Mouse (Mus musculus) CH12.LX (cell line): ENCODE results near the gene Igfbp3. TPM values are rescaled to one million over a fixed set of nuclear protein-coding genes. Genes with fewer than 3 reads are reported as not detected.
A peak's percentile ranks its signal among the peaks of the same experiment; 100 is the strongest.

Source experiments
- DNase-seq: peaks from one replicate; pipeline ENCODE4 v3.0.0-alpha.2; 2013; ENCODE audit errors: extremely low read depth
- H3K27ac ChIP-seq: 2 replicates; pipeline ENCODE4 v1.5.1; 2012; ENCODE audit warnings: low read depth, mild to moderate bottlenecking, control low read depth, moderate library complexity; ENCODE audit not compliant: insufficient read depth
- H3K27me3 ChIP-seq: replicated peaks from 2 replicates; pipeline ENCODE3; 2012; ENCODE audit warnings: inconsistent platforms
- H3K36me3 ChIP-seq, 2 experiments: replicated peaks in 1 of 2; 2 replicates each; pipeline versions ENCODE3 to v1.6.1; 2012; ENCODE audit warnings: inconsistent platforms in 1 of 2, low read length in 1 of 2, mild to moderate bottlenecking in 1 of 2, mixed read lengths in 1 of 2, moderate library complexity in 1 of 2; ENCODE audit not compliant: control insufficient read depth in 1 of 2, insufficient read depth in 1 of 2
- H3K4me1 ChIP-seq, 2 experiments: 2 replicates each; pipeline ENCODE4 v1.6.1; 2012; ENCODE audit warnings: inconsistent platforms in 1 of 2, moderate library complexity in 1 of 2; ENCODE audit not compliant: insufficient read depth in 2 of 2, control insufficient read depth in 1 of 2
- H3K4me2 ChIP-seq: 2 replicates; pipeline ENCODE4 v1.6.1; 2012; ENCODE audit warnings: low read depth, mild to moderate bottlenecking, control low read depth; ENCODE audit not compliant: poor library complexity, insufficient read depth, severe bottlenecking
- H3K4me3 ChIP-seq, 3 experiments: fragments of 150-350 bp in 1 of 3; sonication (generic) in 1 of 3; replicated peaks in 1 of 3; 2 replicates each; pipeline versions ENCODE3 to v1.5.1; 2011 to 2012; ENCODE audit warnings: low read depth in 2 of 3, low read length in 2 of 3, mild to moderate bottlenecking in 2 of 3, moderate library complexity in 2 of 3, control low read depth in 1 of 3, improper control_type of control experiment in 1 of 3, inconsistent platforms in 1 of 3, mixed read lengths in 1 of 3; ENCODE audit not compliant: poor library complexity in 1 of 3
- H3K79me2 ChIP-seq: replicated peaks from 2 replicates; pipeline ENCODE4 v1.6.1; 2012; ENCODE audit warnings: mild to moderate bottlenecking, moderate library complexity; ENCODE audit not compliant: control insufficient read depth, poor library complexity, insufficient read depth, severe bottlenecking; ENCODE audit errors: extremely low read depth
- H3K9ac ChIP-seq: 2 replicates; pipeline ENCODE4 v1.6.1; 2012; ENCODE audit warnings: low read depth, mild to moderate bottlenecking, control low read depth, moderate library complexity; ENCODE audit not compliant: insufficient read depth
- H3K9me3 ChIP-seq: replicated peaks from 2 replicates; pipeline ENCODE3; 2012; ENCODE audit warnings: low read length, inconsistent platforms, mixed read lengths
- BHLHE40 ChIP-seq: IDR thresholded peaks from 2 replicates; pipeline ENCODE4 v1.6.1; 2011; ENCODE audit warnings: mild to moderate bottlenecking, low read depth, low read length, improper control_type of control experiment
- CHD1 ChIP-seq: IDR thresholded peaks from 2 replicates; pipeline ENCODE4 v1.6.1; 2012; ENCODE audit warnings: low read depth, low read length, improper control_type of control experiment, inconsistent platforms
- CTCF ChIP-seq, 2 experiments: IDR thresholded peaks in 1 of 2; conservative IDR thresholded peaks in 1 of 2; 2 replicates each; pipeline ENCODE4 v1.5.1; 2011 to 2012; ENCODE audit warnings: low read depth in 2 of 2, low read length in 2 of 2, improper control_type of control experiment in 1 of 2, inconsistent platforms in 1 of 2, mild to moderate bottlenecking in 1 of 2, moderate library complexity in 1 of 2
- E2F4 ChIP-seq: IDR thresholded peaks from 2 replicates; pipeline ENCODE4 v1.6.1; 2011; ENCODE audit warnings: low read depth, low read length, improper control_type of control experiment; ENCODE audit not compliant: insufficient replicate concordance
- ELF1 ChIP-seq: IDR thresholded peaks from 2 replicates; pipeline ENCODE4 v1.6.1; 2014; ENCODE audit warnings: low read depth, mild to moderate bottlenecking, inconsistent platforms, low read length, improper control_type of control experiment
- GABPA ChIP-seq: IDR thresholded peaks from 2 replicates; pipeline ENCODE4 v1.6.1; 2012; ENCODE audit warnings: low read depth, low read length, improper control_type of control experiment, inconsistent platforms; ENCODE audit not compliant: insufficient replicate concordance
- HCFC1 ChIP-seq: IDR thresholded peaks from 2 replicates; pipeline ENCODE4 v1.6.1; 2012; ENCODE audit warnings: low read depth, mild to moderate bottlenecking, inconsistent platforms, low read length, improper control_type of control experiment
- IRF4 ChIP-seq: IDR thresholded peaks from 2 replicates; pipeline ENCODE4 v1.6.1; 2014; ENCODE audit warnings: low read depth, mild to moderate bottlenecking, inconsistent platforms, low read length, improper control_type of control experiment
- JUN ChIP-seq: IDR thresholded peaks from 2 replicates; pipeline ENCODE4 v1.6.1; 2011; ENCODE audit warnings: low read depth, mild to moderate bottlenecking, low read length, improper control_type of control experiment, moderate library complexity; ENCODE audit not compliant: insufficient read depth
- KAT2A ChIP-seq: IDR thresholded peaks from 2 replicates; pipeline ENCODE4 v1.6.1; 2012; ENCODE audit warnings: low read length, improper control_type of control experiment, inconsistent platforms; ENCODE audit not compliant: insufficient replicate concordance
- MAFK ChIP-seq: IDR thresholded peaks from 2 replicates; pipeline ENCODE4 v1.6.1; 2011; ENCODE audit warnings: low read length, improper control_type of control experiment; ENCODE audit not compliant: insufficient replicate concordance
- NELFE ChIP-seq: IDR thresholded peaks from 2 replicates; pipeline ENCODE4 v1.6.1; 2011; ENCODE audit warnings: low read depth, low read length, improper control_type of control experiment
- PAX5 ChIP-seq: IDR thresholded peaks from 2 replicates; pipeline ENCODE4 v1.6.1; 2012; ENCODE audit warnings: low read length, inconsistent platforms, mixed read lengths
- RAD21 ChIP-seq: IDR thresholded peaks from 2 replicates; pipeline ENCODE4 v1.6.1; 2011; ENCODE audit warnings: low read depth, mild to moderate bottlenecking, low read length, improper control_type of control experiment, moderate library complexity
- RCOR1 ChIP-seq: conservative IDR thresholded peaks from 2 replicates; pipeline ENCODE4 v1.6.1; 2012; ENCODE audit warnings: low read depth, mild to moderate bottlenecking, inconsistent platforms, low read length, improper control_type of control experiment
- SMC3 ChIP-seq: IDR thresholded peaks from 2 replicates; pipeline ENCODE4 v1.6.1; 2011; ENCODE audit warnings: low read depth, low read length, improper control_type of control experiment
- TBP ChIP-seq: conservative IDR thresholded peaks from 2 replicates; pipeline ENCODE4 v1.6.1; 2011; ENCODE audit warnings: low read depth, low read length, improper control_type of control experiment
- UBTF ChIP-seq: IDR thresholded peaks from 2 replicates; pipeline ENCODE4 v1.6.1; 2012; ENCODE audit warnings: low read depth, mild to moderate bottlenecking, inconsistent platforms, low read length, improper control_type of control experiment, moderate library complexity
- USF2 ChIP-seq: conservative IDR thresholded peaks from 2 replicates; pipeline ENCODE4 v1.6.1; 2011; ENCODE audit warnings: low read depth, low read length, improper control_type of control experiment
- ZMIZ1 ChIP-seq: IDR thresholded peaks from 2 replicates; pipeline ENCODE4 v1.6.1; 2012; ENCODE audit warnings: low read depth, mild to moderate bottlenecking, inconsistent platforms, low read length, improper control_type of control experiment
- ZNF384 ChIP-seq: IDR thresholded peaks from 2 replicates; pipeline ENCODE4 v1.6.1; 2012; ENCODE audit warnings: low read depth, low read length, improper control_type of control experiment, inconsistent platforms
- dilution Hi-C: fragments of 300-500 bp; cut with MboI; formaldehyde crosslinking; loops from 2 replicates; pipeline ENCODE4 v1.14.3; 2020; ENCODE audit warnings: low sequenced_read_pairs; ENCODE audit not compliant: extremely low pct_unique_long_range_greater_than_20kb, extremely low pct_ligation_motif_present
- in situ Hi-C: fragments of 300-500 bp; cut with MboI; formaldehyde crosslinking; loops from 3 replicates; pipeline ENCODE4 v1.14.3; 2019; ENCODE audit warnings: low sequenced_read_pairs, low pct_ligation_motif_present, low pct_unique_long_range_greater_than_20kb, mixed read lengths
- polyA plus RNA-seq: library from polyadenylated mRNA; unstranded; fragments of >175 nt; gene quantifications from 2 replicates; pipeline ENCODE4 v1.2.1, GENCODE M21; 2012; ENCODE audit warnings: low read depth; ENCODE audit not compliant: insufficient read length
- total RNA-seq, 2 experiments: library from RNA; depleted of rRNA; stranded (reverse); fragments of 300-350 nt in 1 of 2; fragments of >200 nt in 1 of 2; gene quantifications; 2 replicates each; pipeline ENCODE4 v1.2.3; 2012 to 2014

The Igfbp3 gene
- total and polyA plus RNA-seq, 3 experiments: not detected

GRCm38 (mm10) chr11:7164416-7164815, 49.3 kb downstream of the Igfbp3 start:
- TF ChIP-seq ELF1: no peak
- no peak for TF ChIP-seq PAX5
- no peak for TF ChIP-seq E2F4
- no peak for TF ChIP-seq USF2
- TF ChIP-seq NELFE: no peak
- no peak for TF ChIP-seq TBP
- TF ChIP-seq IRF4: no peak
- peaks cover 39% of the 10 kb centered on the region for H3K27me3 ChIP-seq
- no peak overlapping the region for H3K4me3 ChIP-seq
- no peaks in the 10 kb centered on the region for H3K79me2 ChIP-seq
- no peaks in the 10 kb centered on the region for H3K4me1 ChIP-seq
- in situ Hi-C loops: loop anchor here (25.0 kb wide), 1 partner anchor 502 kb away; the partner anchor contains the start of gene Ramp3
- peaks cover 2% of the 10 kb centered on the region for H3K9me3 ChIP-seq
- H3K27ac ChIP-seq: no peak overlapping the region
- H3K9ac ChIP-seq: no peak overlapping the region
- H3K36me3 ChIP-seq: no peaks in the 10 kb centered on the region
- dilution Hi-C loops: no loop called here
- no peak for DNase-seq
- no peak overlapping the region for H3K4me2 ChIP-seq

GRCm38 (mm10) chr11:7161502-7162174, 52.1 kb downstream of the Igfbp3 start:
- Histone ChIP-seq H3K27ac (no peak overlapping the region), H3K79me2 (no peaks in the 10 kb centered on the region), H3K9me3 (no peaks in the 10 kb centered on the region), H3K4me2 (no peak overlapping the region), H3K36me3 (no peaks in the 10 kb centered on the region), H3K9ac (no peak overlapping the region), H3K4me1 (no peaks in the 10 kb centered on the region), H3K27me3 (peaks cover 55% of the 10 kb centered on the region), H3K4me3 (no peak overlapping the region)
- dilution Hi-C loops (no loop called here), in situ Hi-C loops (loop anchor here (25.0 kb wide), 1 partner anchor 499 kb away; the partner anchor contains the start of gene Ramp3)
- DNase-seq: peak; percentile 32
- TF ChIP-seq SMC3 (peak; percentile 53), TBP (no peak), RAD21 (peak; percentile 51), CTCF (conservative IDR thresholded peaks at IDR 0.05 in 1 of 2, IDR thresholded peaks at IDR 0.05 in 1 of 2; ENCODE audit: low read depth in 2 of 2, low read length in 2 of 2) (peak; percentile 71 to 82)

- Histone ChIP-seq H3K27me3 (peaks cover 63% of the 10 kb centered on the region), H3K4me2 (no peak overlapping the region), H3K9ac (no peak overlapping the region), H3K4me3 (no peak overlapping the region), H3K27ac (no peak overlapping the region), H3K36me3 (no peaks in the 10 kb centered on the region), H3K9me3 (no peaks in the 10 kb centered on the region), H3K79me2 (no peaks in the 10 kb centered on the region), H3K4me1 (no peaks in the 10 kb centered on the region)
- in situ Hi-C loops (loop anchor here (25.0 kb wide), 1 partner anchor 498 kb away; the partner anchor contains the start of gene Ramp3), dilution Hi-C loops (no loop called here)
- DNase-seq: no peak
- no peak for TF ChIP-seq ZMIZ1
- no peak for TF ChIP-seq MAFK
- TF ChIP-seq UBTF: no peak
- TF ChIP-seq RAD21: no peak
- no peak for TF ChIP-seq ELF1
- no peak for TF ChIP-seq JUN
- TF ChIP-seq BHLHE40: no peak
- no peak for TF ChIP-seq KAT2A
- no peak for TF ChIP-seq CHD1
- TF ChIP-seq HCFC1: no peak
- TF ChIP-seq ZNF384: no peak
- TF ChIP-seq IRF4: no peak
- no peak for TF ChIP-seq SMC3
- TF ChIP-seq RCOR1: no peak
- no peak for TF ChIP-seq GABPA
- TF ChIP-seq USF2: no peak
Observed at GRCm38 (mm10) chr11:7160637-7161101, 53.1 kb downstream of the Igfbp3 start.
